Comparison of ENCODE assay signal across 30 mouse cellular contexts in genomic region chr1:179688914-179689313, GRCm38 (mm10). TPM values are rescaled to one million over a fixed set of nuclear protein-coding genes. Genes with fewer than 3 reads are reported as not detected.
DNase-seq lines count a peak whose midpoint lies in the region; ATAC-seq lines count a peak whose summit lies in the region.
"Had no signal": no experiment of that assay in that cellular context is flagged by ENCODE, and none has a peak within 500 bp of the region (broad histone marks: within the 10 kb centered on the region; RNA-seq: fewer than 3 reads in every experiment).

No protein-coding gene starts in this region.

- peaks cover 13% of the 10 kb centered on the region; the same call in 1 of the 2 replicates for H3K4me1 ChIP-seq in heart, embryonic 10.5 days
- peaks cover 20% of the 10 kb centered on the region for H3K4me1 ChIP-seq in heart, embryonic 13.5 days
- H3K4me1 ChIP-seq in heart, embryonic 16.5 days (ENCODE audit: control insufficient read depth, insufficient read depth, low read length), result peaks cover 11% of the 10 kb centered on the region
- H3K4me1 ChIP-seq: forebrain, embryonic 10.5 days; forebrain, embryonic 13.5 days had no signal

- intact Hi-C loops in heart, postnatal 10 days (cut with DNase I), result no loop called here

- no peak for ATAC-seq in heart, embryonic 13.5 days (ENCODE audit: extremely low read depth, insufficient number of reproducible peaks, low FRiP score, low TSS enrichment)
- 0 out of 2 replicates have a peak, but pooled peaks have one; percentile 10 for ATAC-seq in heart, embryonic 16.5 days (replicated peaks; ENCODE audit: extremely low read depth, insufficient read depth, low FRiP score)
- ATAC-seq: forebrain, embryonic 13.5 days; forebrain, embryonic 16.5 days; hindbrain, postnatal 0 days; inflammation-experienced regulatory T-cells, adult 6 months; intestine, embryonic 16.5 days; Patski had no signal

- no peaks in the 10 kb centered on the region for H3K9me3 ChIP-seq in heart, embryonic 10.5 days
- no peaks in the 10 kb centered on the region for H3K9me3 ChIP-seq in heart, embryonic 13.5 days
- H3K9me3 ChIP-seq in heart, embryonic 16.5 days (replicated peaks; ENCODE audit: control insufficient read depth, low read length), result no peaks in the 10 kb centered on the region
- H3K9me3 ChIP-seq: forebrain, embryonic 10.5 days; forebrain, embryonic 13.5 days; G1E had no signal

- H3K36me3 ChIP-seq in heart, embryonic 10.5 days, result peaks cover 35% of the 10 kb centered on the region
- H3K36me3 ChIP-seq in heart, embryonic 13.5 days, result peaks cover 29% of the 10 kb centered on the region
- H3K36me3 ChIP-seq in heart, embryonic 16.5 days (ENCODE audit: control insufficient read depth, insufficient read depth), result peaks cover 23% of the 10 kb centered on the region

- WGBS in heart, embryonic 10.5 days, result 64% methylated on average over 5 of the region's 5 CpGs
- WGBS in heart, embryonic 13.5 days, result 48% methylated on average over 5 of the region's 5 CpGs
- WGBS in heart, embryonic 16.5 days, result 63% methylated on average over 5 of the region's 5 CpGs

- no peak overlapping the region for H3K4me3 ChIP-seq in heart, embryonic 10.5 days
- H3K4me3 ChIP-seq in heart, embryonic 13.5 days, result no peak overlapping the region
- no peak overlapping the region for H3K4me3 ChIP-seq in heart, embryonic 16.5 days (ENCODE audit: low read length)
- H3K4me3 ChIP-seq: forebrain, embryonic 10.5 days; forebrain, embryonic 13.5 days had no signal

- H3K27ac ChIP-seq in heart, embryonic 10.5 days, result peak overlapping the region; percentile 29; the same call in 1 of the 2 replicates
- peak overlapping the region; percentile 79 for H3K27ac ChIP-seq in heart, embryonic 13.5 days (replicated peaks)
- H3K27ac ChIP-seq in heart, embryonic 16.5 days (ENCODE audit: low read length), result peak overlapping the region; percentile 81
- H3K27ac ChIP-seq: forebrain, embryonic 10.5 days; forebrain, embryonic 13.5 days; hindbrain, embryonic 14.5 days; hindbrain, postnatal 0 days had no signal

- no peak overlapping the region for H3K9ac ChIP-seq in heart, embryonic 13.5 days
- H3K9ac ChIP-seq in heart, embryonic 16.5 days (ENCODE audit: low read length), result no peak overlapping the region
- H3K9ac ChIP-seq: forebrain, embryonic 13.5 days; hindbrain, embryonic 14.5 days had no signal

- no peaks in the 10 kb centered on the region for H3K27me3 ChIP-seq in heart, embryonic 10.5 days (ENCODE audit: insufficient read depth, poor library complexity, severe bottlenecking)
- H3K27me3 ChIP-seq in heart, embryonic 13.5 days (replicated peaks), result no peaks in the 10 kb centered on the region
- no peaks in the 10 kb centered on the region for H3K27me3 ChIP-seq in heart, embryonic 16.5 days (ENCODE audit: control insufficient read depth, insufficient read depth, low read length)
- H3K27me3 ChIP-seq: CH12.LX; forebrain, embryonic 13.5 days; Patski had no signal

- peak overlapping the region; percentile 28; the same call in 1 of the 2 replicates for H3K4me2 ChIP-seq in heart, embryonic 13.5 days
- peak overlapping the region; percentile 34; the same call in 1 of the 2 replicates for H3K4me2 ChIP-seq in heart, embryonic 16.5 days (ENCODE audit: low read depth, low read length)
- H3K4me2 ChIP-seq: forebrain, embryonic 13.5 days; hindbrain, embryonic 14.5 days had no signal

- no peak for DNase-seq in heart, embryonic 10.5 days (ENCODE audit: low spot score)
- no peak for DNase-seq in heart, postnatal 10 days
- DNase-seq in heart, adult 8-10 months (ENCODE audit: low spot score), result no peak
- DNase-seq in heart, postnatal 4 days, result no peak
- no peak for DNase-seq in spleen, postnatal 14 days (ENCODE audit: low spot score in 2 of 2)
- DNase-seq: adrenal gland, postnatal 10 days; adrenal gland, postnatal 36 days; B cell, adult 2 months; cerebellum, adult 18-20 months; cerebellum, adult 9-10 months; cerebellum, postnatal 14 days; gastrocnemius, postnatal 14 days; heart, postnatal 14 days; kidney, adult 18-20 months; kidney, adult 9 months had no signal

RNA-seq across cellular contexts. Expression of gene Sccpdh, which starts 20.9 kb away (rescaled TPM):
- 84.4 and 91.4 TPM in 2 replicates for polyA plus RNA-seq in heart, embryonic 10.5 days (2016; fragmentation: Nextera tagmentation; extraction: Ambion mirVana)
- total RNA-seq in heart, postnatal 10 days (2021), result 10 to 100 TPM; 68.9 to 70.8 TPM
- 76.8 and 85.8 TPM in 2 replicates for polyA plus RNA-seq in heart, embryonic 13.5 days (2015; fragmentation: Nextera tagmentation; extraction: Ambion mirVana)
- 10 to 100 TPM; 48.4 to 60.5 (median 52.1) TPM for total RNA-seq in heart, adult 8-10 months (2022)
- polyA plus RNA-seq in heart, embryonic 16.5 days (2015; fragmentation: Nextera tagmentation; extraction: Ambion mirVana), result 104 and 109 TPM in 2 replicates
- 10 to 100 TPM; 65.1 to 70.9 TPM for total RNA-seq in heart, postnatal 4 days (2021)

RNA-seq across cellular contexts. Expression of gene Kif28, which starts 56.2 kb away (rescaled TPM):
- 0.09 TPM in 1 of 2 replicates, not detected in the other for polyA plus RNA-seq in heart, embryonic 10.5 days (2016; fragmentation: Nextera tagmentation; extraction: Ambion mirVana)
- under 1 TPM; 0.22 to 0.34 TPM for total RNA-seq in heart, postnatal 10 days (2021)
- polyA plus RNA-seq in heart, embryonic 13.5 days (2015; fragmentation: Nextera tagmentation; extraction: Ambion mirVana), result 0.06 TPM in 1 of 2 replicates, not detected in the other
- total RNA-seq in heart, adult 8-10 months (2022), result under 1 TPM; 0.24 to 0.62 (median 0.48) TPM
- polyA plus RNA-seq in heart, embryonic 16.5 days (2015; fragmentation: Nextera tagmentation; extraction: Ambion mirVana), result 0.05 and 0.10 TPM in 2 replicates
- total RNA-seq in heart, postnatal 4 days (2021), result under 1 TPM; 0.12 to 0.14 TPM
- total RNA-seq: adrenal gland, postnatal 10 days; adrenal gland, postnatal 36 days; CH12.LX; hindbrain, postnatal 0 days had no signal
- polyA plus RNA-seq: embryonic facial prominence, embryonic 11.5 days; forebrain, embryonic 10.5 days; forebrain, embryonic 13.5 days; forebrain, embryonic 16.5 days; G1E; gonadal fat pad, adult 2 months; hindbrain, embryonic 11.5 days; hindbrain, embryonic 14.5 days; inflammation-experienced regulatory T-cells, adult 6 months; intestine, embryonic 16.5 days; Patski had no signal

Comparison
In these comparisons a context has a peak if more than half of its experiments do, and no peak if none do; other contexts are left out.
1. H3K27ac ChIP-seq: peak in every context shown above with its lines; median percentile 81 in heart, embryonic 16.5 days; 79 in heart, embryonic 13.5 days; 29 in heart, embryonic 10.5 days.